ENCODE assay signal across 8 mouse cellular contexts in the genomic region with DNA sequence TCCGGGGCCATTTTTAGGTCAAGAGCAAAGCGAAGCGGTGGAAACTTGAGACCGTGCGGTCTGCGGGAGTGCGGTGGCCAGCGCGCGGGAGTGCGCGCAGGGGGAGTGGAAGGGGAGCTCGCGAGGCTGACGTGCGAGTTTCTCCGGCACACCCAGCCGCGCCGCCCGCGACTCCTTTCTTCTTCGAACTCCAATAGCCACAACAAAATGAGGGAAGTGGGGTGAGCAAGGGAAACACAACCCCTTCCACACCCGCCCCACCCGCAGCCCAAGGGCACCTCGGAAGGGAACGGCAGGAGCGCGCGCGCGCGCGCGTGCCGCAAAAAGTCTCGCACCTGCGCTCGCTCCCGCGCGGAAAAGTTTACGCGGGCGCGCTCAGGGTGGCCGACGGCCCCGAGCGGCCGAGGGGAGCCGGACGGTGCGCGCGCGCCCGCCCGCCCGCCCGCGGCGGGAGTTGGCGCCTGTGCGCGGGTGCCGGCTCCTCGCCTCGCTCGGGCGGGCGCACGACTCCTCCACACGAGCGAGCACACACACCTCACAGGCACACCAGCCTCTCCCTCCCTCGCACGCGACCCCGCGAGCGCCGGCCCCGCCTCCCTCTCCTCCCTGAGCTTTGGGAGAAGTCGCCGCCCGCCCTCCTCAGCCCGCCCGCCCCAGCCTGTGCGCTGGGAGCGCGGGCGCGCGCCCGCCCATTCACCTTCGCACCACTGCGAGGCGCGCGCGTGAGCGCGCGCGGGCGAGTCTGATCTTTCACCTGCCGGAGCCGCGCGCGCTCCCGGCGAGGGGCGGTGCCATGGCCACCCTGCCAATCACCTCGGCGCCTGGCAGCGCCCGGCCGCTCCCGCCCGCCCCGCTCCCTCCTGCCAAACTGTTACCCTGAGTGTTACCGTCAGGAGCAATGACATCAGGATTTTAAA.
DNase-seq lines count a peak whose midpoint lies in the region; TF ChIP-seq lines count a peak whose summit lies in the region.

No protein-coding gene starts in this region.

- no peak for TF ChIP-seq CTCF in embryonic fibroblast, embryonic 13.5 days (IDR thresholded peaks at IDR 0.05; ENCODE audit: borderline replicate concordance, insufficient read depth, low read length)

- intact Hi-C loops in heart, postnatal 10 days (cut with DNase I) = loop anchor here (5.0 kb wide), 3 partner anchors 52 to 158 kb away; no protein-coding TSS in a partner anchor

- H3K27ac ChIP-seq in embryonic fibroblast, embryonic 13.5 days (ENCODE audit: insufficient read depth, low read length) = no peak overlapping the region

- H3K4me1 ChIP-seq in embryonic fibroblast, embryonic 13.5 days (ENCODE audit: control insufficient read depth, insufficient read depth, low read length) = no peaks in the 10 kb centered on the region

- peak overlapping the region; percentile 55 for H3K4me3 ChIP-seq in embryonic fibroblast, embryonic 13.5 days (ENCODE audit: insufficient read depth, low read length)

- peak; percentile 48 to 55 for DNase-seq in CD8-positive naive resting alpha-beta T cell, adult 2 months (ENCODE audit: low read depth in 2 of 2, low spot score in 2 of 2)
- peak; percentile 86 for DNase-seq in brain, adult 2 months (ENCODE audit: low read depth, low spot score)
- DNase-seq in heart, postnatal 10 days = peak; percentile 83 to 86
- DNase-seq in kidney, postnatal 36 days = peak; percentile 91 to 94
- peak; percentile 88 for DNase-seq in lung, postnatal 25 days (ENCODE audit: low spot score)
- peak; percentile 96 for DNase-seq in retina, postnatal 1 day
- DNase-seq in thymus, postnatal 36 days = peak; percentile 76 to 84

- no peak for TF ChIP-seq POLR2A in embryonic fibroblast, embryonic 13.5 days (IDR thresholded peaks at IDR 0.05; ENCODE audit: low read depth, low read length)
